Mouse (Mus musculus): ENCODE data around the gene Glcci1.

DNA sequence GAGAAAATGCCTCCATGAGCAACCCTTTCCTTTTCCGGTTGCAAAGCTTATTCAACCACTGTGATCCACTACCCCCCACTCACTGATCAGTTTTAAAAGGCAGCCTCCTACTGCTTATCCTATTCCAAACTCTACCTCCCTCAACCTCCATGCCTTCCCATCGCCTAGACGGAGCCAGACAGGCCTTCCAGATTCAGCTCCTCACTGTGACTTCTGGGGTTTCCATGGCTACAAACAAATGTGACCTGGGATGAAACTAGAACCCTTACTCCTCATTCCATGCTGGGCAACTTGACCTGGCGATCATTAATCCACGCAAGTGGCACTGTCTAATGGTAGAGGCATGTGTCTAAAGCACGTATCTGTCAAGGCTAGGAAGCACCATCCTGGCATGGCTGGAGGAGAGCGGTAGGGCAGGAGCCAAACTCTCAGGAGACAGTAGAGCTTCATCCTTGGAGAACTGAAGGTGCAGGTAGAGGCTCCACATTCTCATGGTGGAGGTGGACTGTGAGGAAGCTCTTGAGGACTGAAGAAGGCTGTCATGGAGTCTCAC, 119.4 kb downstream of the Glcci1 start:
- TF ChIP-seq POLR2A (IDR thresholded peaks at IDR 0.05; ENCODE audit: insufficient read depth, low read depth, low read length) (no peak), CTCF (IDR thresholded peaks at IDR 0.05; ENCODE audit: insufficient read depth, low read depth, low read length) (no peak)

Measured in olfactory bulb, adult 2 months (tissue).